Mouse (Mus musculus) spleen, adult 2 months (tissue): ENCODE data around the gene Zfp873. TPM values are rescaled to one million over a fixed set of nuclear protein-coding genes. Genes with fewer than 3 reads are reported as not detected.
"Not testable (repeated sequence)": the region's sequence is repeated elsewhere in the genome, so short reads cannot be mapped to it uniquely, and the experiment has no call there.

Source experiments
- DNase-seq, 2 experiments: peaks; one replicate each; pipeline versions ENCODE4 v3.0.0 to v3.0.0-alpha.2; 2012 to 2021; ENCODE audit warnings: low spot score in 2 of 2, low read depth in 1 of 2
- H3K27ac ChIP-seq: fragments of 200-500 bp; 2 replicates; pipeline ENCODE4 v1.5.1; 2012; ENCODE audit warnings: low read length, inconsistent platforms; ENCODE audit not compliant: insufficient read depth
- H3K27me3 ChIP-seq: fragments of 200-500 bp; 2 replicates; pipeline ENCODE4 v1.6.1; 2012; ENCODE audit warnings: mild to moderate bottlenecking, moderate library complexity, low read length, inconsistent platforms; ENCODE audit not compliant: control insufficient read depth, insufficient read depth
- H3K36me3 ChIP-seq: fragments of 200-500 bp; 2 replicates; pipeline ENCODE4 v1.6.1; 2012; ENCODE audit warnings: mild to moderate bottlenecking, low read length, inconsistent platforms; ENCODE audit not compliant: control insufficient read depth, insufficient read depth
- H3K4me1 ChIP-seq: fragments of 200-500 bp; 2 replicates; pipeline ENCODE4 v1.6.1; 2011; ENCODE audit warnings: inconsistent platforms; ENCODE audit not compliant: control insufficient read depth, insufficient read depth, insufficient read length
- H3K4me3 ChIP-seq: fragments of 200-500 bp; 2 replicates; pipeline ENCODE4 v1.5.1; 2011; ENCODE audit warnings: mild to moderate bottlenecking, inconsistent platforms; ENCODE audit not compliant: insufficient read depth, insufficient read length; ENCODE audit errors: extremely low read depth
- CTCF ChIP-seq: fragments of 200-500 bp; IDR thresholded peaks from 2 replicates; pipeline ENCODE4 v1.5.1; 2011; ENCODE audit warnings: mild to moderate bottlenecking, inconsistent platforms; ENCODE audit not compliant: insufficient read depth, insufficient read length, insufficient replicate concordance; ENCODE audit errors: extremely low read depth
- POLR2A ChIP-seq: fragments of 200-500 bp; IDR thresholded peaks from 2 replicates; pipeline ENCODE4 v1.6.1; 2011; ENCODE audit warnings: low read depth, low read length, inconsistent platforms
- WGBS: fragments of 180-500 bp; shearing (Covaris S2); methylation state at CpG from one replicate; pipeline ENCODE4 v1.1.7; 2018; 5-methylcytosine and 5-hydroxymethylcytosine counted together
- polyA plus RNA-seq: library from polyadenylated mRNA; depleted of rRNA; stranded (reverse); fragments of >200 nt; gene quantifications from 2 replicates; pipeline ENCODE4 v1.2.3, GENCODE M21; 2012; rRNA removed

Gene Zfp873
- 0.99 and 1.4 TPM in 2 replicates for polyA plus RNA-seq

DNA sequence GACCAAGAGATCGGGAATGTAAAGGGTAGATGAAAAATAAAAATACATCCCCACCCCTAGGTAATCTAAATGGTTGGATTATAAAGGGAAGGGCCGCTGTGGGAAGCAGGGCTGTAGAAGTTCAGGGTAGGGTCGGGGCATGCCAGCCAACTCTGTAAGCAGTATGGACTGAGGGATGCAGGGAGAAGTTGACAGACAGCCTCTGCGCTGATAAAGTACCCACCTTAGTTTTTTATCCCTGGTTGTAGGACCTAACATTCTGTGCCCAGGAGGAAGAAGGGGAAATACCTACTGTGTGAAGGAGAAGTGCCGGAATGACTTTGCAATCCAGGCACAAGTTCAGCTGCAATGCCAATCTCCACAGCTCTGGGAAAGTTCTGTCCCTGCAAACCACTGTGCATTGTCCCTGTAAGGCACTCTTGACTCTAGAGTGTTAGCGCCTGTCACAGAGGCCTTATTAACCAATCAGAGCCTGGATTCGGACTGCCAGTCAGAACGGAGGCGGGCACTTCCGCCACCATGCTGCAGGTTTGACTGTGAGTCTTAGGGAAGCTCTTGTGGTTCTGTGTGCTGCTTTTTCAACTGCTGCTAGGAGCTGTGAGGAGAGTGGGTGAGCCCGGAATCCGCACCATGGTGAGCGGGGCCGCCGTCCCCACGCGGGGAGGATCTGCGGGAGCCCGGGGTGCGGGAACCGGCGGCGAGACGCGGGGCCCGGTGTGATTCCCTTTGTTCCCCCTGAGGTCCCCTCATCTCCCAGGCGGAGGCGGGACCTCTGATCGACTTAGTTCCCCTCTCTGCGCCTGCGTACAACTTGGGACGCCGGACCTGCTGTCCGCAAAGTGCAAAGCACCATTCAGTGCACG lies at the start of gene Zfp873:
Gene Zfp873, plus strand, starts transcription at position 527 of the 863 bp plus-strand sequence.
- Histone ChIP-seq H3K4me1 (no peaks in the 10 kb centered on the region; the same call in 1 of the 2 replicates), H3K36me3 (no peaks in the 10 kb centered on the region), H3K4me3 (peak within 1 kb of the TSS; percentile 68), H3K27ac (peak within 1 kb of the TSS; percentile 90), H3K27me3 (no peaks in the 10 kb centered on the region)
- peak; percentile 86 to 93 for DNase-seq
- WGBS: 9% methylated on average over 35 of the region's 35 CpGs
- TF ChIP-seq POLR2A (peak; percentile 24), CTCF (no peak)

DNA sequence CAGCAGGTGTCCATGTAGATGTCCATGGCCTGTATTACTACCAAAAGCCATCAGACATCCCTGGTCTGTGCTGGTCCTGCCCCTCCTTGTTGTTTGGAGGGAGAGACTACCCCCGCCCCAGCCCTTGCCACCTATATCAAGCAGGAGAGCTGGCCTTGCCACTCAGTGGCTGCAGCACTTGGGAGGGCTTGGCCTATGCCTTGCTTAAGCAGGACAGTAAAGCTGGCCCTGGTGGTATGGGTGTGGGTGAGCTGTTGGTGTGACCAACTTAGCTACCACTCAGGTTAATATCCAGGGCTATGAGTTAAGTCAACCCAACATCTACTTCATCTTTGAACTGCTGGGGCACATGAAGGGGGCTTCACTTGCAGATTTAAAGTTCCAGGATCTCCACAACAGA lies 44.7 kb upstream of the Zfp873 start:
- DNase-seq: not testable (repeated sequence)

DNA sequence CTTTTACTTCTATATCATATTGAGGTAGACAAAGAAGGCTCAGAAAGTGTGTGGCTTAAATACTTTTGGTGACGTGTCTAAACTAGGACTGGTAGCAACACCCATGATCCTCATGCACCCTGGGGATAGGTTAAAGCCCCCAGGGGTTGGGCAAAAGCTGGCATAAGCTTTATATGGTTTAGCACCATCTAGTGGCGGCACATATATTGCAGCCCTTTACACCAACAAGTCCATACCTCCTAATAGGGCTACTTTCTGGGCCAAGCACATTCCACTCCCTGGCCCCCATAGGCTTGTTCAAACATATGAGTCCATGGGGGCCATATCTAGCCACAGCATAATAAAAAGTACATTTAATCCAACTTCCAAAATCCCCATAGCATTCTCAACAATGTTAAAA lies 43.1 kb upstream of the Zfp873 start:
- not testable (repeated sequence) for H3K4me3 ChIP-seq, H3K27me3 ChIP-seq, H3K4me1 ChIP-seq, H3K27ac ChIP-seq, H3K36me3 ChIP-seq
- peak; percentile 22 to 58 for DNase-seq
- 63% methylated on average over 2 of the region's 2 CpGs for WGBS
- peak; percentile 2; the same call in 1 of the 2 replicates for TF ChIP-seq CTCF

More for the DNA sequence above, 44.7 kb upstream of the Zfp873 start:
- H3K36me3 ChIP-seq, H3K4me3 ChIP-seq, H3K4me1 ChIP-seq, H3K27ac ChIP-seq, H3K27me3 ChIP-seq: not testable (repeated sequence)
- 100% methylated on average over 1 of the region's 1 CpGs for WGBS

DNA sequence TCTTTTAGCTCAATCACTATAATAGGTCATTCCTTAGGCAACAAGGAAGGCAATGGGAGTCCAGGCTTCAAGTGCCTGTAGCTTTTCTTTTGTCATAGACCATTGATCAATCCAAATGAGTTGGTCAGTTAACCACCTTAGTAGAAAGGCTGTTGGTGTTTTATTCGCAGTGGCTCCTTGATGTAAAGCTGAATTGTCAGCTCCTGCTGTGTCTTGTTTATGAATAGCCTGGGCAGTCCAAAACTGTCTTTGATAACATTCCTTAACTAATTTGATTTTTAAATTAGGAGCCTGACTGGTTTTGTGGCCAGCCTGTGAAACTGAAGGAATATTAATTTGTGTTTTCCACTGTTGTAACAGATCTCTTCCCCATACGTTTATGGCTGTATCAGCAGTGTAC lies 5.7 kb upstream of the Zfp873 start:
- Histone ChIP-seq H3K27ac (no peak overlapping the region), H3K36me3 (no peaks in the 10 kb centered on the region), H3K4me1 (no peaks in the 10 kb centered on the region), H3K4me3 (no peak overlapping the region), H3K27me3 (no peaks in the 10 kb centered on the region; the same call in none of the 2 replicates)
- no peak for DNase-seq
- no peak for TF ChIP-seq CTCF
- no peak for TF ChIP-seq POLR2A
- 73% methylated on average over 2 of the region's 2 CpGs for WGBS

DNA sequence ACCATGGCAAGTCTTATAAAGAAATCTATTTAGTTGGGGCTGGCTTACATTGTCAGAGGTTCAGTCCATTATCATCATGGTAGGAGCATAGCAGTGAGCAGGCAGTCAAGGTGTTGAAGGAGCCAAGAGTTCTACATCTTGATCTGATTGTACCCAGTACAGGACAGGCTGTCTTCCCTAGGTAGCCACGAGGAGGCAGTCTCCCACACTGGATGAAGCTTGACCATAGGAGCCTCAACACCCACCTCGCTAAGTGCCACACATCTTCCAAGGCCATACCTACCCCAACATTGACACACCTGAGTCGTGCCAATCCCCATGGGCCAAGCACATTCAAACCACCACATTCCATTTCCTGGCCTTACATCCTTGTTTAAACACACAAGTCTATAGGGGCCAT lies 1.3 kb upstream of the Zfp873 start:
- Histone ChIP-seq H3K36me3 (no peaks in the 10 kb centered on the region), H3K27me3 (no peaks in the 10 kb centered on the region), H3K4me1 (no peaks in the 10 kb centered on the region; the same call in 1 of the 2 replicates), H3K27ac (no peak overlapping the region), H3K4me3 (no peak overlapping the region)
- WGBS: 88% methylated on average over 3 of the region's 3 CpGs
- no peak for DNase-seq
- TF ChIP-seq POLR2A: no peak
- TF ChIP-seq CTCF: no peak

DNA sequence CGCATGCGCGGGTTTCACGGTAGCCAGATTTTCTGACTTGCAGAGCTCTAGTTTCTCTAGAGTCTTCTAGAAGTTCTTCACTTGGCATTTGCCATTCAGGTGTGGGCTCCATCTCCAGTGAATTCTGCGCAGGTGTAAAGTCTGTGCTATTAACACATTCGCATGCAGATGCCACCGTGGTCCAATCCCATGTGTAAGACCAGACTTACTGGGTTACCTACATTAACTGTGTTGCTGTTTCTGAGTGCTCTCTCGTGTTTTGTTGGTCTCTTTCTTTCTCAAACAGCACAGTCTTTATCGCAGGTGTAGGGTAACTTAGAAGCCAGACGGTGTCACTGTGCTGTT lies 509 bp downstream of the Zfp873 start:
- H3K36me3 ChIP-seq, DNase-seq, H3K27me3 ChIP-seq, H3K4me1 ChIP-seq: not testable (repeated sequence)
- H3K4me3 ChIP-seq: peak overlapping the region; percentile 68
- WGBS: 23% methylated on average over 10 of the region's 10 CpGs
- H3K27ac ChIP-seq: 0 out of 2 replicates have a peak overlapping the region, but pooled peaks have one; percentile 90

DNA sequence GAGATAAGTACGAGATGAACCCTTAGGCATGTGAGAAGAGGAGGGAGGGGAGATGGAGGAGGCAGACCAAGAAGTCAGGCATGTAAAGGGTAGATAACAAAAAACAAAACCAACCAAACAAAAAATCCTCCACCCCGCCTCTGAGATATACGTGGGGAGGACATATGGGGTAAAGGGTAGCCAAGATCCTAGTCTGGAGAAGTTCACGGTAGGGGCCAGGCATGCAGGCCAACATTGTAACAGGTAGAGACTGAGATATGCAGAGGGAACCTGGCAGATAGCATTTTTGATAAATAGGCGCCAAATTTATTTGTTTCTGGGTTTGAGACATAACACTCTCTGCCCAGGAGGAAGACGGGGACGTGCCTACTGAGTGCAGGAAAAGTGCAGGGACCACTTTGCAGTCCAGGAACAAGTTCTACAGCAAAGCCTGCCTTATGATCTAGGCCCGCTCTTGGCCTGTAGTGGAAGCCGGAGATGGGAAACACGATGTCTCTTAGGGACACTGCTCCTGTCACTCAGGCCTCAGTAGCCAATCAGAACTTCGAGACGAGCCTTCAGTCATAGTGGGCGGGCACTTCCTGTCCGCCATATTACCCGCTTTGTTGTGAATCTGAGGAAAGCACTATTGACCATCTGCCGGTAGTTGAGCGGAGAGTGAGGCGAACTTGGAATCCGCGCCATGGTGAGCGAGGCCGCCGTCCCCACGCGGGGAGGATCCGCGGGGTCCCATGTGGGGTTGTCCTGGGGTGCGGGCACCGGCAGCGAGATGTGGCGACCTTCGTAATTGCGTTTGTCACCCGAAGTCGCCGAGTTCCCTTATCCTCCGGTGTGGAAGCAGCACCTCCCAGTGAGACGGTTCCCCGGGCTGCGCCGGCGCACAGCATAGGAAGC lies 35.1 kb downstream of the Zfp873 start, which contains the start of gene BC024063:
Gene BC024063, plus strand, starts transcription at position 626 of the 894 bp plus-strand sequence.
- H3K27ac ChIP-seq: peak within 1 kb of the TSS; percentile 66
- WGBS: 27% methylated on average over 42 of the region's 42 CpGs
- H3K36me3 ChIP-seq, H3K27me3 ChIP-seq, H3K4me1 ChIP-seq: not testable (repeated sequence)
- H3K4me3 ChIP-seq: peak within 1 kb of the TSS; percentile 61
- peak; percentile 40 to 51 for DNase-seq

DNA sequence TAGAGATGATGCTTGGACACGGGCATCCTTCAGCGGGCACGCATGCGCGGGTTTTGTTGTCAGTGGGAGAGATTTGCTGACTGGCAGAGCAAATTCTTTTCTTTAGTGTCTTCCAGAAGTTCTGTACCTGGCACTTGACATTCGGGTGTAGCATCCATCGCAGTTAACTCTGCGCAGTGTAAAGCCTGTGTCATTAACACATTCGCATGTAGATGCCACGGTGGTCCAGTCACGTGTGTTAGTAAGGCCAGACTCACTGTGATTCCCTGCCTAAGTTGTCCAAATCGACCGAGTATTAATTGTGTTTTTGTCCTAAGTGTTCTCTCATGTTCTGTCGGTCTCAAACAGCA lies 35.7 kb downstream of the Zfp873 start:
- H3K27me3 ChIP-seq, DNase-seq, H3K4me1 ChIP-seq, H3K27ac ChIP-seq, H3K36me3 ChIP-seq: not testable (repeated sequence)
- WGBS: 27% methylated on average over 14 of the region's 14 CpGs
- peak overlapping the region; percentile 61 for H3K4me3 ChIP-seq
